Mouse (Mus musculus) liver, embryonic 14.5 days (tissue): Measurements from ENCODE around the gene Rpl31.

Experiments
- CTCF ChIP-seq: IDR thresholded peaks from 2 replicates; pipeline ENCODE4 v1.5.1; 2016; ENCODE audit warnings: antibody characterized with exemption, low read depth, control low read depth
- EP300 ChIP-seq: IDR thresholded peaks from 2 replicates; pipeline ENCODE4 v1.6.1; 2016; ENCODE audit warnings: antibody characterized with exemption, low read depth

GRCm38 (mm10) chr1:39368267-39368841 lies 712 bp downstream of the Rpl31 start:
- TF ChIP-seq CTCF (no peak), EP300 (no peak)
